In genomic region chr2:27119766-27120165, GRCm38 (mm10) we compare ENCODE assay signal across 24 mouse cellular contexts. TPM values are rescaled to one million over a fixed set of nuclear protein-coding genes. Genes with fewer than 3 reads are reported as not detected.
DNase-seq lines count a peak whose midpoint lies in the region; ATAC-seq and TF ChIP-seq lines count a peak whose summit lies in the region.
"Had no signal": no experiment of that assay in that cellular context is flagged by ENCODE, and none has a peak within 500 bp of the region (broad histone marks: within the 10 kb centered on the region; RNA-seq: fewer than 3 reads in every experiment).

No protein-coding gene starts in this region.

- no peaks in the 10 kb centered on the region for H3K79me2 ChIP-seq in heart, adult 2 months (replicated peaks; ENCODE audit: control insufficient read depth, insufficient read depth, low read length)

- TF ChIP-seq EP300 in heart, adult 2 months (IDR thresholded peaks at IDR 0.05; ENCODE audit: insufficient read depth, low read depth, low read length) = no peak

- intact Hi-C loops in heart, adult 2 months (cut with DNase I) = loop anchor here (2.0 kb wide), 1 partner anchor 41 kb away; the partner anchor contains the start of gene Adamtsl2

- H3K4me1 ChIP-seq in heart, adult 2 months (ENCODE audit: control insufficient read depth, insufficient read depth, low read length) = peaks cover 7% of the 10 kb centered on the region
- H3K4me1 ChIP-seq in heart, embryonic 16.5 days (ENCODE audit: control insufficient read depth, insufficient read depth, low read length) = peaks cover 43% of the 10 kb centered on the region
- H3K4me1 ChIP-seq in heart, embryonic 11.5 days (ENCODE audit: control insufficient read depth, insufficient read depth, low read length) = peaks cover 30% of the 10 kb centered on the region
- H3K4me1 ChIP-seq in brown adipose tissue, adult 24 weeks (ENCODE audit: control insufficient read depth, insufficient read depth, insufficient read length, low read length) = peaks cover 18% of the 10 kb centered on the region

- no peaks in the 10 kb centered on the region for H3K9me3 ChIP-seq in heart, embryonic 16.5 days (replicated peaks; ENCODE audit: control insufficient read depth, low read length)
- no peaks in the 10 kb centered on the region for H3K9me3 ChIP-seq in heart, embryonic 11.5 days (replicated peaks; ENCODE audit: control insufficient read depth, low read length)
- H3K9me3 ChIP-seq: embryonic facial prominence, embryonic 12.5 days; forebrain, embryonic 12.5 days; limb, embryonic 15.5 days had no signal

- no peaks in the 10 kb centered on the region for H3K36me3 ChIP-seq in heart, adult 2 months (ENCODE audit: control insufficient read depth, insufficient read depth, low read length)
- no peaks in the 10 kb centered on the region for H3K36me3 ChIP-seq in heart, embryonic 16.5 days (ENCODE audit: control insufficient read depth, insufficient read depth)
- no peaks in the 10 kb centered on the region for H3K36me3 ChIP-seq in heart, embryonic 11.5 days (ENCODE audit: control insufficient read depth, insufficient read depth, low read length)
- H3K36me3 ChIP-seq: embryonic facial prominence, embryonic 12.5 days; forebrain, embryonic 12.5 days; limb, embryonic 15.5 days had no signal

- peak in 1 of 2 experiments; percentile 11 for DNase-seq in heart, adult 2 months
- no peak for DNase-seq in heart, adult 9 months (ENCODE audit: low spot score in 2 of 2)
- DNase-seq in adipocyte (ENCODE audit: low spot score) = peak; percentile 74
- no peak for DNase-seq in spleen, postnatal 4 days (ENCODE audit: low spot score in 2 of 2)
- DNase-seq: cerebellum, adult 11-12 months; right cerebral cortex, postnatal 14 days had no signal

- TF ChIP-seq POLR2A in heart, adult 2 months (IDR thresholded peaks at IDR 0.05; ENCODE audit: insufficient read depth, low read depth, low read length) = no peak

- no peaks in the 10 kb centered on the region for H3K27me3 ChIP-seq in heart, adult 2 months (ENCODE audit: control insufficient read depth, insufficient read depth, low read length)
- H3K27me3 ChIP-seq in heart, embryonic 16.5 days (ENCODE audit: control insufficient read depth, insufficient read depth, low read length) = no peaks in the 10 kb centered on the region
- H3K27me3 ChIP-seq in heart, embryonic 11.5 days (ENCODE audit: control insufficient read depth, insufficient read depth, low read length) = no peaks in the 10 kb centered on the region
- H3K27me3 ChIP-seq: embryonic facial prominence, embryonic 12.5 days; forebrain, embryonic 12.5 days had no signal

- WGBS in heart, adult 2 months = 69% methylated on average over 2 of the region's 2 CpGs
- WGBS in heart, embryonic 16.5 days = 81% methylated on average over 2 of the region's 2 CpGs
- 76% methylated on average over 2 of the region's 2 CpGs for WGBS in heart, embryonic 11.5 days (ENCODE audit: insufficient replicate concordance)

- H3K27ac ChIP-seq in heart, adult 2 months = peak overlapping the region; percentile 22; the same call in 1 of the 2 replicates
- peak overlapping the region; percentile 75 for H3K27ac ChIP-seq in heart, embryonic 16.5 days (ENCODE audit: low read length)
- H3K27ac ChIP-seq in heart, embryonic 11.5 days (ENCODE audit: low read depth, low read length) = no peak overlapping the region
- peak overlapping the region; percentile 74 for H3K27ac ChIP-seq in brown adipose tissue, adult 24 weeks (replicated peaks; ENCODE audit: low read depth, low read length)
- H3K27ac ChIP-seq: embryonic facial prominence, embryonic 12.5 days; hindbrain, postnatal 0 days; limb, embryonic 15.5 days; liver, embryonic 14.5 days had no signal

- H3K9ac ChIP-seq in heart, adult 2 months (ENCODE audit: low read depth, low read length) = no peak overlapping the region
- no peak overlapping the region; the same call in 1 of the 2 replicates for H3K9ac ChIP-seq in heart, embryonic 16.5 days (ENCODE audit: low read length)
- no peak overlapping the region for H3K9ac ChIP-seq in heart, embryonic 11.5 days (ENCODE audit: low read depth, low read length)
- H3K9ac ChIP-seq: embryonic facial prominence, embryonic 12.5 days; forebrain, embryonic 12.5 days; limb, embryonic 15.5 days; liver, embryonic 14.5 days had no signal

- no peak for TF ChIP-seq CTCF in heart, adult 2 months (IDR thresholded peaks at IDR 0.05)

- H3K4me2 ChIP-seq in heart, embryonic 16.5 days (ENCODE audit: low read depth, low read length) = no peak overlapping the region
- H3K4me2 ChIP-seq in heart, embryonic 11.5 days = no peak overlapping the region
- H3K4me2 ChIP-seq: embryonic facial prominence, embryonic 12.5 days; forebrain, embryonic 12.5 days; limb, embryonic 15.5 days had no signal

- no peak for ATAC-seq in heart, embryonic 16.5 days (replicated peaks; ENCODE audit: extremely low read depth, insufficient read depth, low FRiP score)
- ATAC-seq in heart, embryonic 11.5 days (replicated peaks; ENCODE audit: insufficient number of reproducible peaks, low FRiP score, low TSS enrichment) = no peak
- ATAC-seq: activated CD4-positive, CD25-positive, alpha-beta regulatory T cell, adult 4 months; intestine, postnatal 0 days had no signal

- H3K4me3 ChIP-seq in heart, adult 2 months = no peak overlapping the region
- no peak overlapping the region for H3K4me3 ChIP-seq in heart, embryonic 16.5 days (ENCODE audit: low read length)
- H3K4me3 ChIP-seq in heart, embryonic 11.5 days (ENCODE audit: low read depth, low read length) = no peak overlapping the region
- H3K4me3 ChIP-seq in brown adipose tissue, adult 24 weeks (ENCODE audit: insufficient read depth, low read depth, low read length) = no peak overlapping the region
- H3K4me3 ChIP-seq: embryonic facial prominence, embryonic 12.5 days; erythroblast, embryonic 14.5 days; forebrain, embryonic 12.5 days; limb, embryonic 15.5 days had no signal

RNA-seq across cellular contexts. Expression of gene Fam163b, which starts 22.5 kb away (rescaled TPM):
- under 1 TPM; 0.44 to 0.77 TPM for total RNA-seq in heart, adult 2 months (2021)
- polyA plus RNA-seq in heart, adult 2 months (2012; rRNA removed) = 1.1 and 1.4 TPM in 2 replicates
- polyA plus RNA-seq in heart, embryonic 16.5 days (2015; fragmentation: Nextera tagmentation; extraction: Ambion mirVana) = 0.70 and 0.91 TPM in 2 replicates
- polyA plus RNA-seq in heart, embryonic 11.5 days (2014; fragmentation: Nextera tagmentation; extraction: Ambion mirVana) = 0.39 and 0.54 TPM in 2 replicates
- polyA plus RNA-seq in brown adipose tissue, adult 24 weeks (2012; ENCODE audit: insufficient read depth, insufficient read length, missing spikeins) = not detected in 2 replicates
- total RNA-seq: megakaryocyte-erythroid progenitor cell, adult 5-6 weeks; MEL had no signal
- polyA plus RNA-seq: activated CD4-positive, CD25-positive, alpha-beta regulatory T cell, adult 4 months; C2C12; erythroblast, embryonic 14.5 days; kidney, embryonic 14.5 days had no signal

RNA-seq across cellular contexts. Expression of gene Adamtsl2, which starts 40.6 kb away (rescaled TPM):
- 10 to 100 TPM in 1 of 2 experiments, 1 to 10 TPM in 1; 9.2 to 18.9 TPM for total RNA-seq in heart, adult 2 months (2021)
- polyA plus RNA-seq in heart, adult 2 months (2012; rRNA removed) = 27.0 and 38.7 TPM in 2 replicates
- polyA plus RNA-seq in heart, embryonic 16.5 days (2015; fragmentation: Nextera tagmentation; extraction: Ambion mirVana) = 12.4 and 14.8 TPM in 2 replicates
- 9.0 and 14.2 TPM in 2 replicates for polyA plus RNA-seq in heart, embryonic 11.5 days (2014; fragmentation: Nextera tagmentation; extraction: Ambion mirVana)
- polyA plus RNA-seq in brown adipose tissue, adult 24 weeks (2012; ENCODE audit: insufficient read depth, insufficient read length, missing spikeins) = not detected in 2 replicates
- total RNA-seq: megakaryocyte-erythroid progenitor cell, adult 5-6 weeks; MEL had no signal
- polyA plus RNA-seq: activated CD4-positive, CD25-positive, alpha-beta regulatory T cell, adult 4 months; erythroblast, embryonic 14.5 days had no signal

RNA-seq across cellular contexts. Expression of gene Dbh, which starts 45.3 kb away (rescaled TPM):
- 1 to 10 TPM; 1.1 to 2.1 TPM for total RNA-seq in heart, adult 2 months (2021)
- 7.7 and 9.4 TPM in 2 replicates for polyA plus RNA-seq in heart, adult 2 months (2012; rRNA removed)
- polyA plus RNA-seq in heart, embryonic 16.5 days (2015; fragmentation: Nextera tagmentation; extraction: Ambion mirVana) = 0.72 and 0.80 TPM in 2 replicates
- polyA plus RNA-seq in heart, embryonic 11.5 days (2014; fragmentation: Nextera tagmentation; extraction: Ambion mirVana) = 0.47 and 0.63 TPM in 2 replicates
- polyA plus RNA-seq in brown adipose tissue, adult 24 weeks (2012; ENCODE audit: insufficient read depth, insufficient read length, missing spikeins) = not detected in 2 replicates
- total RNA-seq: megakaryocyte-erythroid progenitor cell, adult 5-6 weeks; MEL had no signal
- polyA plus RNA-seq: activated CD4-positive, CD25-positive, alpha-beta regulatory T cell, adult 4 months; erythroblast, embryonic 14.5 days; forebrain, embryonic 12.5 days; kidney, embryonic 14.5 days; liver, embryonic 14.5 days had no signal

RNA-seq across cellular contexts. Expression of gene Mymk, which starts 47.8 kb away (rescaled TPM):
- total RNA-seq in heart, adult 2 months (2021) = not detected
- 0.10 TPM in 1 of 2 replicates, not detected in the other for polyA plus RNA-seq in heart, adult 2 months (2012; rRNA removed)
- 0.84 and 1.1 TPM in 2 replicates for polyA plus RNA-seq in heart, embryonic 16.5 days (2015; fragmentation: Nextera tagmentation; extraction: Ambion mirVana)
- 0.15 and 0.23 TPM in 2 replicates for polyA plus RNA-seq in heart, embryonic 11.5 days (2014; fragmentation: Nextera tagmentation; extraction: Ambion mirVana)
- not detected in 2 replicates for polyA plus RNA-seq in brown adipose tissue, adult 24 weeks (2012; ENCODE audit: insufficient read depth, insufficient read length, missing spikeins)
- total RNA-seq: adrenal gland, postnatal 36 days; hindbrain, postnatal 0 days; megakaryocyte-erythroid progenitor cell, adult 5-6 weeks; MEL had no signal
- polyA plus RNA-seq: activated CD4-positive, CD25-positive, alpha-beta regulatory T cell, adult 4 months; erythroblast, embryonic 14.5 days; intestine, postnatal 0 days; liver, embryonic 14.5 days; midbrain, embryonic 14.5 days; urinary bladder, adult 2 months had no signal
